Mouse (Mus musculus): ENCODE data around the gene Rps16.

- TF ChIP-seq GATA1 (IDR thresholded peaks at IDR 0.05; ENCODE audit: low read length) (no peak), TAL1 (IDR thresholded peaks at IDR 0.05; ENCODE audit: low read length) (no peak)
Measured at GRCm38 (mm10) chr7:28386462-28386861, 36.0 kb downstream of the Rps16 start.
